Mouse (Mus musculus): ENCODE measurements around the gene Zdhhc9.

Zdhhc9 gene

DNA sequence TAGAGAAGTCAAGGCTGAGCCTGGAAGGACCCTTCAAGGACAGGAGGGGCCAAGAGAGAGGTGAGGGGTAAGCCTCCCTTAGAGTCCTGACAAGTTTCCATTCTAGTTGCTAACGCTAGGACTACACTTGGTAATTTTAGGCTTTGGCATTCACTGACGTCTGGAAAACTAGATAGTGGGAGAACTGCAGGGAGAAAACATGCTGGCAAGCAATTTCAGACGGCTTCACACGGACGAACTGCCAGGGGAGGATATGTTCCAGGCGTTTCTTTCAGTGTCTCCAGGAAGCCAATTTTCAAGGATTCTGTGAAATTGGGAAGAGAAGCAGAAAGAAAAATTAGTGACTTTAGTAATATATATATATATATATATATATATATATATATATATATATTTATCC is 26.8 kb downstream of the Zdhhc9 start:
- no peak for DNase-seq (ENCODE audit: low read depth, low spot score)

GRCm38 (mm10) chrX:48170368-48170767 is 38.3 kb downstream of the Zdhhc9 start:
- DNase-seq (ENCODE audit: low read depth, low spot score) = no peak

DNA sequence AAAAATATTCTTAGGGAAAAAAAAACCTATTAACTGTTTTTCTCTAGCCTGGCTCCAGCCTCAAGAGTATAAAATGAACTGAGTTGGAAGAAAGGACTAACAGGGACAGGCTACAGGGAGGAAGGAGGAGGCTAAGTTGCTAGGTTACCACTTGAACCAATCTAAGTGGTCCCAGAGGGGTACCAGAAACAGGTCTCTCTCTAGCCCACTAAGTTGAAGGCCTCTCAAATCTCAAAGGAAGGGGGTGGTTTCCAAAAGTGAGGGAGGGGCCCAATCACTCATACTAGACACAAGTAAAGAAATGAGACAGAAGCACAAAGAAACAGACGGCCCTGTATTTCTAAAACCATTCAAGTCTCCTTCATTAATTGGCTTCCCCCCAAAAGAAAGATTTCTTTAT is 38.8 kb downstream of the Zdhhc9 start:
- no peak for DNase-seq (ENCODE audit: low read depth, low spot score)

DNA sequence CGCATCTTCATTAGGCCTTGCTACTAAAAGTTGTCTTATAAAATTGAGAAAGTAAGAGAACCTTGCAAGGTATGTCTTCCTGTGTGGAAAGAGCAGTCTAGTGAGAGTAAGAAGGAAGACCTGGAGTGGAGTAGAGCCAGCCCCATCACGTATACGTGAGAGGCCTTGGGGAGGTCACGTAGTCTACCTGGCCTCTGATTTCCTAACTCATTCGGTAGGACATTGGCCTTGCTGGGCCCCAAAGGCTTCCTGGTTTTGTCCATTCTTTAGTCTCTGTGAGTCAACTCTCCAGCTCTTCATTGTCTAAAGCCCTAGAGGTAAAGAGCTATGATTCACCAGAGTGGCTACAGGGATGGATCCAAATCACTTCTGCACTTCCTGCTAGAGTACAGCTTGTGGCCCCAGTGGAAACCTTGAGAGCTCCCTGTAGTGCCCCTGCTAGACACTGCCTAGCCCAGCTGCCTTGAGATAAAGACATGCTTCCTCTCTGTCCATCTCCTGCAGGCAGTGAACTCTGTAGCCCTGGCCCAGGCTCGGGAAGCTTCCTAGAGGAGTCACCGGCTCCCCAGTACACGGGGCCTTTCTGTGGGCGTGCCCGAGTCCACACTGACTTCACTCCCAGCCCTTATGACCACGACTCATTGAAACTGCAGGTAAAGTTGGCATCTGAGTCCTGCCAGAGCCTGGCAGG is 50.3 kb downstream of the Zdhhc9 start:
- no peak for DNase-seq (ENCODE audit: low read depth, low spot score)

DNA sequence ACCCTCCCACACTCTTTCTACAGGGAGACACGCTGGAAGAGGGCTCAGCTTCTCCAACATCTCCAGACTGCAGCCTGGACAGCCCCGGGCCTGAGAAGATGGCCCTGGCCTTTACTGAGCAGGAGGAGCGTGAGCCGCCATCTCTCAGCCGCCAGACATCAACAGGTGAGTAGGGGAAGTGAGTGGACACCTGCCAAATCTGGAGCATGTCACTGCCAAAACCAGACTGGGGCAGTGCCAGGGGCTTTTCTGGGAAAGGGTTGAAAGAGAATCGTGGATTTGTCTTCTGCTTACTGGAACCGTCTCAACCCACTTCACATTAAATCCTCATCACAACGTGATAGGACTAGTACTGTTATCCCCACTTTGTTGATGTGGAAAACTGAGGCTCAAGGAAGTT is 51.3 kb downstream of the Zdhhc9 start:
- no peak for DNase-seq (ENCODE audit: low read depth, low spot score)

- no peak for DNase-seq (ENCODE audit: low read depth, low spot score)
These were observed 53.2 kb downstream of the Zdhhc9 start for GRCm38 (mm10) chrX:48155489-48155888.

GRCm38 (mm10) chrX:48153949-48154348 is 54.7 kb downstream of the Zdhhc9 start:
- no peak for DNase-seq (ENCODE audit: low read depth, low spot score)

- DNase-seq (ENCODE audit: low read depth, low spot score) = no peak
These were observed 55.3 kb downstream of the Zdhhc9 start for GRCm38 (mm10) chrX:48153414-48153813.

- no peak for DNase-seq (ENCODE audit: low read depth, low spot score)
These were observed 56.6 kb downstream of the Zdhhc9 start for GRCm38 (mm10) chrX:48152106-48152505.

DNA sequence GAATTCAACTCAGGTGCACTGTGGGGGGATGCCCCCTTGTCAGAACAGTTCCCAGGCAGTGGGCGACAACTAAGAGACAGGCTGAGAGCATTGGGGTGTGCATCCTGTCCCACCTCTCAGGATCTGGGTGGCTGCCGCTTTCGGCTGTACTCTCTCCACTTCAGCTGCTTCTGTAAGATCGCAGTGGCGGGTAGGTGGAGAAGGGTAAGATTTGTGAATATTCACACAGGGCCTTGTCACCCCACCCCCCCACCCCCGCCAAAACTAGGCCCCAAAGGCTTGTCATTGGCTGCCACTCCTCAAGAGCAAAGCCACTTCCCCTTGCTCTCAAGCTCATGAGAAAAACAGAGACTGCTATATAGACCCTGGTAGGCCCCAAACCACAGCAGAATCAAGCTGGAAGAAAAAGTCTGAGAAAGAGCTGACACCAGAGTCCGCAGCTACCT is 60.9 kb downstream of the Zdhhc9 start:
- peak; percentile 76 for DNase-seq (ENCODE audit: low read depth, low spot score)

- DNase-seq (ENCODE audit: low read depth, low spot score) = peak; percentile 45
These were observed 61.5 kb downstream of the Zdhhc9 start for GRCm38 (mm10) chrX:48147226-48147625.

DNA sequence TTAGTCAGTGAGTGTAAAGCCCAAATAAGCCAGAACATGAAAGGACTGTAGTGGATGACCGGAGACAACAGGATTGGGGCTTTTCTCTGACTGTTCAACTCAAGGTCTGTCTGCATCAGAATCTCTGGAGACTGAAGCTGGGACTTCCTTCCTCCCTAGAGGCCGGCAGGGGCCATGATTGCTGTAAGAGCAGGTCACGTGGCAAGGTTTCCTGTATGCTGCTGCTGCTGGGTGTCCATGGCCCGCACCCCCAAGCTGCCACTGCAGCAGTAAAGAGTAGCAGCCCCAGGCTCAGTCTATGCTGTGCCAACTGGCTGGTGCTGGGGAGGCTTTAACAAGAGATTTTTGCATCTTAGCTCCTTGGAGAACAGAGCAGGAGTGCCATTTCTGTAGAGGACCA is 62.4 kb downstream of the Zdhhc9 start, which contains the start of gene Sash3:
Gene Sash3, plus strand, starts transcription at position 175 of the 400 bp plus-strand sequence.
- peak; percentile 84 for DNase-seq (ENCODE audit: low read depth, low spot score)

DNA sequence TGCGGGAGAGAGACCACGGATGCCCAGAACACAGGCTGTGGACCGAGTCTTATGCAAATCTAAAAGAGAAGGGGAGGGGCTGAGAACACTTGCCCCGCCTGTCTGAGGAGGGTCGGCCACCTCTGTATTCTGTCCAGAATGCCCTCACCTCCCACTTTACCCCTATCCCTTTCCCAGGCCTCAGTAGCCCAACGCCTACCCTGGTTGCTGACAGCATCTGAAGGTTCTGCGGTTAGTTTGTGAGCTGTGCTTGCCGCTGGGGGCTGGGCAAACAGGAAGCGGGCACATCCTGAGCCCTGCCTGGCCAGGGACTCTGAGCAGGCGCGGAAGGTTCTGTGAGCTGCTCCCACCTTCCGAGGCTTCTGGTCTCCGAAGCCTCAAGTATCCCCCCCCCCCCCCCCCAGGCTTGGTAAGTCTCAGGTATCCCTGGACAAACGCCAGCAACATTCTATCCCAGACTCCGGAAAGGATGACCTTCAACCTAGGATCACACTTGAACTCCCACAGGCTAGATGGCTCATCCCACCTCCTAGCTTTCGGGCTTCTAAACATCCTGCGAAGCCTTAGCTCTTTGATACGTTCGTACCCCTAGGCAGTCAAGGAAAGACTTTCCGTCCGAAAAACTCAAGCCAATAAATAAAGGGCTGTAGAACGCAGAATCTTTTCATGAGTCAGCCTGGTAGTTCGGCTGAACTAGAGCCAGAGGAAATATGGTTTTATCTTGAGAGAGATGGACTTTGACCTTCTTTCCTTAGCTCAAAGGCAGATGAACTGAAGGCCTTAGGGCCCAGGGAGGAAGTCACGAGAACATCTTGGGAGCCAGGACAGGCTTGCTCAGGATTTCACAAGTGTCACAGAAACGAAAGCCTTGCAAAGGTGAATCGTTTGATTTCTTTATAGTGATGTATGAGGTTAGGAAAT is 65.0 kb downstream of the Zdhhc9 start:
- DNase-seq (ENCODE audit: low read depth, low spot score) = peak; percentile 82

GRCm38 (mm10) chrX:48141481-48141880 is 67.2 kb downstream of the Zdhhc9 start:
- peak; percentile 81 for DNase-seq (ENCODE audit: low read depth, low spot score)

DNA sequence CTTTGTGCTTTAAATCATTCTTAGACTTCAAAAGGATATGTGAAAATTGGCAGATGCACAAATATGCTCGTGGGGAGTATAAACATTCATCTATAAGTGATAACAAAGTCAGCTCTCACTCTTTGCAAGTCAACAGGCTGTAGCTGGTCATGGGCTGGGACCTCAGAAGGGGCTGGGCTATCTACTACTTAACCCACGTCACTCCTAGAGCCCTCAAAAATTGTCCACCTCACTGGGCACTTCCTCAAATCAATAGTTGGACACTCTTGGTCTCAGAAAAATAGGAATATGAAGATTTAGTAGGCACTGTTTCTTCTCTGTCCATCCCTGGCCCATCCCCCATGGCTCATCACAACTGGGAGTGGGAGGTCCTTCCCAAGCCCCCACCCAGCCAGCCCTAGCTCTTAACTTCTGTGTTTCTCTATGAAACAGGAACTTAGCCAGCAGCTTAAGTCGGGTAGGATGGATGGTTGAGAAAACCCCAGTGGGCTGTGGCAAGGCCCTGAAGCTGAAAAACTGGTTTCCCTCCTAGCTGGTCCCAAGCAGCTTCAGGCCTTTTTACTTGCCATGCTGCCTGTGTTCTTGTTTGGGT is 68.3 kb downstream of the Zdhhc9 start:
- DNase-seq (ENCODE audit: low read depth, low spot score) = peak; percentile 38

DNA sequence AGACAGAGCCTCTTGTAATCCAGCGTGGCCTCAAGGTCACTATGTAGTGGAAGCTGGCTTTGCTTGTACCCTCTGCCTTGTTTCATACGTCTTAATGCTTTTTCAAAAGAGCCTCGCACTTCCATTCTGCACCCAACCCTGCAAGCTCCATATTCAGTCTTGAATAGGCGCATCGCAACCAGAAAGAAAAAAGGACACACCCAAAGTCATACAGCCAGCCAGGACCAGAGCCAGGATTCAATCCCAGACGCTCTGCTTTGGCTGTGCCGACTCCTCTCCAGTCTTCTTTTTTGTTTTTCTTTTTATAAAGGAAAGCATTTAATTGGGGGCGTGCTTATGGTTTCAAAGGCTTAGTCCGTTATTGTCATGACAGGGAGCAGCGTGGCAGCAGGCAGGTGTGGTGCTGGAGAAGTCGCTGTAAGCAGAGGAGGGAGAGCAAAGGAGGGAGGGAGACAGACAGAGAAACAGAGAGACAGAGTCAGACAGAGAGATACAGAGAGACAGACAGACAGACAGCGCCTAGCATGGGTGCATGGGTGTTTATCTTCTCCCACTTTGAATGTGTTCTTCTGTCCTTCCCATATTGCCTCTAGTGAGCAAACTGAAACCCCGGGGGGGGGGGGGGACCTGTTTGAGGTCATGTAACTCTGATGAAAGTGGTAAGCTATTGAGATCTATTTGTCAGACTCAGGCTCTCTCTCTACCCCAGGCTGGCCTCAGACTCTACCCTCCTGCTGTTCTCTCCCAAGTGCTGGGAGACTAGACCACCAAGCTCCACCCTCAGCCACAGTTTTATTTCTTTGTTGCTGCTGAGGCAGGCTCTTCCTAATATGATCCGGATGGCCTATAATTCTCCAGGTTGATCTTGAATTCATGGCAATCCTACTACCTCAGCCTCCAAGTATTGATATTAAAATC is 69.1 kb downstream of the Zdhhc9 start:
- peak; percentile 37 for DNase-seq (ENCODE audit: low read depth, low spot score)

DNA sequence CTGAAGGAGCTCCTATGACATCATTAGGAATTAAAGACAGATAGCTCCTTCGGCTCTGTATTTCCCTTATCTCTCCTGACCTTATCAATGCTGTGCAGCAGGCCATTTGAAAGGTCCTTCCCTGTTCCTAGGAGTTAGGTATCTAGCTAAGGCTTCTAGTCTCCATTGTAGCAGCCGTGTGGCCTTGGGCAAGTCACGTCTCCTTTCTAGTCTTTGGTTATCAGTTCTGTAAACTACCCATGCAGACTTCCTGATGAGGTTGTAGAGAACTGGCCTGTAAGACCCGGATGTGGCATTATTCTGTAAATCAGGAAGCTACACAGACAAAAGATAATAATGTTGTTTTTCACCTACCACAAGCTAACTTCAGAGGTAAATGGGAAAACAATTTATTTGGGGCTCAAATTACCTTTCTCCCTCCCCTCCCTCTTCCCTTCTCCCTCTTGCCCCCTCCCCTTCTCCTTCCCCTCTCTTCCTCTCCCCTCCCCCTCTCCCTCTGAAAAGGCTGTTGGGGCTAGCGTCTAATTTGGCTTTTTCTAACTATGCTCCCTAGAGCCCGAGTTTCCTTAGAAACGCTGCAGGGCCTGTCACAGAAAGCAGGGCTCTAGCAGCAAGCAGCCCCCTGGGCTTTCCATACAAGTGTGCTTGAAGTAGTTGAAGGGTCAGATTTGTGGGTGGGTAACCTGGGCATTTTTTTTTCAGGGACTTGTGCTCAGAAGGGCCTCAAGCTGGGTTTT is 70.0 kb downstream of the Zdhhc9 start:
- peak; percentile 67 for DNase-seq (ENCODE audit: low read depth, low spot score)

GRCm38 (mm10) chrX:48138011-48138410 is 70.7 kb downstream of the Zdhhc9 start:
- DNase-seq (ENCODE audit: low read depth, low spot score) = peak; percentile 42

GRCm38 (mm10) chrX:48136935-48137334 is 71.7 kb downstream of the Zdhhc9 start:
- peak; percentile 73 for DNase-seq (ENCODE audit: low read depth, low spot score)

- no peak for DNase-seq (ENCODE audit: low read depth, low spot score)
These were observed 79.5 kb downstream of the Zdhhc9 start for GRCm38 (mm10) chrX:48129167-48129566.
